Comparison of ENCODE assay signal across 8 mouse cellular contexts in genomic region chr7:130545401-130545800, GRCm38 (mm10). TPM values are rescaled to one million over a fixed set of nuclear protein-coding genes. Genes with fewer than 3 reads are reported as not detected.
DNase-seq lines count a peak whose midpoint lies in the region; ATAC-seq and TF ChIP-seq lines count a peak whose summit lies in the region.

No protein-coding gene starts in this region.

- H3K79me2 ChIP-seq in MEL (ENCODE audit: control insufficient read depth, insufficient read depth, low read length, poor library complexity), result peaks cover 37% of the 10 kb centered on the region

- peaks cover 14% of the 10 kb centered on the region for H3K4me1 ChIP-seq in heart, embryonic 16.5 days (ENCODE audit: control insufficient read depth, insufficient read depth, low read length)
- H3K4me1 ChIP-seq in MEL (ENCODE audit: control insufficient read depth in 1 of 2, insufficient read depth in 2 of 2, low read length in 2 of 2), result peaks cover 6 to 13% of the 10 kb centered on the region in 2 experiments; a peak in 3 of 4 replicates
- H3K4me1 ChIP-seq in hindbrain, embryonic 14.5 days (replicated peaks; ENCODE audit: control insufficient read depth, insufficient read depth, low read length), result peaks cover 10% of the 10 kb centered on the region
- H3K4me1 ChIP-seq in liver, postnatal 0 days (ENCODE audit: insufficient read depth), result peaks cover 16% of the 10 kb centered on the region

- peak overlapping the region; percentile 81 for H3K4me2 ChIP-seq in heart, embryonic 16.5 days (ENCODE audit: low read depth, low read length)
- peak overlapping the region; percentile 79 for H3K4me2 ChIP-seq in hindbrain, embryonic 14.5 days (replicated peaks)
- peak overlapping the region; percentile 74 for H3K4me2 ChIP-seq in liver, postnatal 0 days (ENCODE audit: low read depth, low read length)

- H3K27ac ChIP-seq in heart, embryonic 16.5 days (ENCODE audit: low read length), result no peak overlapping the region
- 0 out of 2 replicates have a peak overlapping the region, but pooled peaks have one; percentile 10 for H3K27ac ChIP-seq in MEL (ENCODE audit: control insufficient read depth, low read depth, low read length)
- no peak overlapping the region for H3K27ac ChIP-seq in hindbrain, embryonic 14.5 days
- peak overlapping the region; percentile 97 for H3K27ac ChIP-seq in liver, postnatal 0 days (ENCODE audit: low read depth)

- peak overlapping the region; percentile 99 for H3K9ac ChIP-seq in heart, embryonic 16.5 days (ENCODE audit: low read length)
- H3K9ac ChIP-seq in MEL (ENCODE audit: control insufficient read depth, low read depth, low read length, poor library complexity, severe bottlenecking), result peak overlapping the region; percentile 98; the same call in 1 of the 2 replicates
- H3K9ac ChIP-seq in hindbrain, embryonic 14.5 days, result 0 out of 2 replicates have a peak overlapping the region, but pooled peaks have one; percentile 85
- H3K9ac ChIP-seq in liver, postnatal 0 days (replicated peaks), result peak overlapping the region; percentile 88

- TF ChIP-seq EP300 in MEL (IDR thresholded peaks at IDR 0.05; ENCODE audit: low read depth in 1 of 2, low read length in 2 of 2), result no peak
- no peak for TF ChIP-seq EP300 in liver, postnatal 0 days (IDR thresholded peaks at IDR 0.05; ENCODE audit: low read depth)

- H3K27me3 ChIP-seq in heart, embryonic 16.5 days (ENCODE audit: control insufficient read depth, insufficient read depth, low read length), result no peaks in the 10 kb centered on the region
- H3K27me3 ChIP-seq in MEL (ENCODE audit: control insufficient read depth in 1 of 2, insufficient read depth in 2 of 2, low read length in 2 of 2), result no peaks in the 10 kb centered on the region; a peak in 1 of 4 replicates
- H3K27me3 ChIP-seq in hindbrain, embryonic 14.5 days (ENCODE audit: control insufficient read depth, insufficient read depth, low read length), result no peaks in the 10 kb centered on the region
- H3K27me3 ChIP-seq in liver, postnatal 0 days (ENCODE audit: insufficient read depth, low read length), result no peaks in the 10 kb centered on the region

- no peak for DNase-seq in heart, adult 18-20 months
- DNase-seq in MEL (ENCODE audit: low read depth, low spot score), result no peak
- no peak for DNase-seq in hindbrain, embryonic 14.5 days (ENCODE audit: low spot score)
- no peak for DNase-seq in liver, postnatal 0 days
- no peak for DNase-seq in urinary bladder, postnatal 14 days (ENCODE audit: low spot score)
- no peak for DNase-seq in frontal cortex, postnatal 10 days (ENCODE audit: low spot score in 2 of 2)
- no peak for DNase-seq in cerebellum, postnatal 14 days

- no peak overlapping the region; the same call in 1 of the 2 replicates for H3K4me3 ChIP-seq in heart, embryonic 16.5 days (ENCODE audit: low read length)
- H3K4me3 ChIP-seq in MEL (ENCODE audit: control insufficient read depth in 1 of 2, insufficient read depth in 1 of 2, low read depth in 2 of 2, low read length in 2 of 2), result peak overlapping the region; percentile 16 to 99; a peak in 3 of 4 replicates
- 0 out of 2 replicates have a peak overlapping the region, but pooled peaks have one; percentile 98 for H3K4me3 ChIP-seq in hindbrain, embryonic 14.5 days (replicated peaks; ENCODE audit: low read length)
- peak overlapping the region; percentile 81 for H3K4me3 ChIP-seq in liver, postnatal 0 days (ENCODE audit: low read depth, low read length)

- H3K36me3 ChIP-seq in heart, embryonic 16.5 days (ENCODE audit: control insufficient read depth, insufficient read depth), result peaks cover 24% of the 10 kb centered on the region
- peaks cover 21 to 22% of the 10 kb centered on the region in 2 experiments for H3K36me3 ChIP-seq in MEL (ENCODE audit: control insufficient read depth in 1 of 2, insufficient read depth in 2 of 2, low read length in 2 of 2)
- peaks cover 34% of the 10 kb centered on the region for H3K36me3 ChIP-seq in hindbrain, embryonic 14.5 days (replicated peaks; ENCODE audit: control insufficient read depth, insufficient read depth)
- H3K36me3 ChIP-seq in liver, postnatal 0 days (replicated peaks; ENCODE audit: insufficient read depth, low read length), result peaks cover 36% of the 10 kb centered on the region

- no peak for TF ChIP-seq POLR2A in MEL (IDR thresholded peaks at IDR 0.05; ENCODE audit: control insufficient read depth in 1 of 2, insufficient read depth in 1 of 2, low read depth in 1 of 2, low read length in 2 of 2, poor library complexity in 1 of 2)

- TF ChIP-seq RAD21 in MEL (IDR thresholded peaks at IDR 0.05; ENCODE audit: low read depth, low read length), result no peak

- H3K9me3 ChIP-seq in heart, embryonic 16.5 days (replicated peaks; ENCODE audit: control insufficient read depth, low read length), result no peaks in the 10 kb centered on the region
- H3K9me3 ChIP-seq in MEL (replicated peaks; ENCODE audit: insufficient read depth, low read length), result no peaks in the 10 kb centered on the region
- H3K9me3 ChIP-seq in hindbrain, embryonic 14.5 days (ENCODE audit: control insufficient read depth, low read length), result no peaks in the 10 kb centered on the region
- no peaks in the 10 kb centered on the region for H3K9me3 ChIP-seq in liver, postnatal 0 days (ENCODE audit: low read length)

- WGBS in heart, embryonic 16.5 days, result 85% methylated on average over 5 of the region's 5 CpGs
- WGBS in hindbrain, embryonic 14.5 days, result 92% methylated on average over 5 of the region's 5 CpGs
- WGBS in liver, postnatal 0 days (ENCODE audit: insufficient replicate concordance), result 75% methylated on average over 5 of the region's 5 CpGs

- ATAC-seq in heart, embryonic 16.5 days (replicated peaks; ENCODE audit: extremely low read depth, insufficient read depth, low FRiP score), result no peak
- no peak for ATAC-seq in hindbrain, embryonic 14.5 days (ENCODE audit: low FRiP score)
- no peak for ATAC-seq in liver, postnatal 0 days

- TF ChIP-seq CTCF in MEL (IDR thresholded peaks at IDR 0.05 in 2 of 3, conservative IDR thresholded peaks at IDR 0.05 in 1 of 3; ENCODE audit: control insufficient read depth in 1 of 3, insufficient read depth in 1 of 3, low read depth in 2 of 3, low read length in 3 of 3, poor library complexity in 1 of 3, severe bottlenecking in 1 of 3), result no peak
- no peak for TF ChIP-seq CTCF in liver, postnatal 0 days (IDR thresholded peaks at IDR 0.05; ENCODE audit: low read depth)

TF ChIP-seq in MEL, 35 proteins besides CTCF, POLR2A, EP300 and RAD21:
- TF ChIP-seq ZNF384 (IDR thresholded peaks at IDR 0.05; ENCODE audit: low read depth, low read length) (no peak), MYC (IDR thresholded peaks at IDR 0.05; ENCODE audit: low read depth, low read length) (no peak), ETS1 (IDR thresholded peaks at IDR 0.05; ENCODE audit: low read depth, low read length) (no peak), SMC3 (IDR thresholded peaks at IDR 0.05; ENCODE audit: low read depth, low read length) (no peak), ELF1 (IDR thresholded peaks at IDR 0.05; ENCODE audit: low read depth, low read length) (no peak), POLR2AphosphoS5 (IDR thresholded peaks at IDR 0.05; ENCODE audit: borderline replicate concordance, low read depth, low read length) (no peak), UBTF (IDR thresholded peaks at IDR 0.05; ENCODE audit: borderline replicate concordance, insufficient read depth, low read depth, low read length) (no peak), ZMIZ1 (IDR thresholded peaks at IDR 0.05; ENCODE audit: low read depth, low read length) (no peak), NRF1 (IDR thresholded peaks at IDR 0.05; ENCODE audit: insufficient read depth, low read depth, low read length, poor library complexity, severe bottlenecking) (no peak)

RNA-seq across cellular contexts. Expression of gene Ate1, which starts 25.2 kb away (rescaled TPM):
- 49.3 and 50.8 TPM in 2 replicates for polyA plus RNA-seq in heart, embryonic 16.5 days (2015; fragmentation: Nextera tagmentation; extraction: Ambion mirVana)
- 10 to 100 TPM; 37.6 to 38.3 TPM for total RNA-seq in heart, adult 18-20 months (2021)
- total RNA-seq in MEL (2012; rRNA removed), result 19.5 and 21.9 TPM in 2 replicates
- 10 to 100 TPM in 1 of 2 experiments, not detected in 1; 28.6 TPM for polyA plus RNA-seq in MEL (2012; ENCODE audit: insufficient read depth in 1 of 2, insufficient read length in 2 of 2, low read depth in 1 of 2, low replicate concordance in 2 of 2, missing spikeins in 1 of 2)
- 104 and 108 TPM in 2 replicates for polyA plus RNA-seq in hindbrain, embryonic 14.5 days (2014; fragmentation: Nextera tagmentation; extraction: Ambion mirVana)
- polyA plus RNA-seq in liver, postnatal 0 days (2015; fragmentation: Nextera tagmentation; extraction: Ambion mirVana), result 21.2 and 25.1 TPM in 2 replicates

RNA-seq across cellular contexts. Expression of gene Nsmce4a, which starts 27.5 kb away (rescaled TPM):
- polyA plus RNA-seq in heart, embryonic 16.5 days (2015; fragmentation: Nextera tagmentation; extraction: Ambion mirVana), result 123 and 132 TPM in 2 replicates
- total RNA-seq in heart, adult 18-20 months (2021), result 10 to 100 TPM; 39.3 to 44.3 TPM
- 124 and 134 TPM in 2 replicates for total RNA-seq in MEL (2012; rRNA removed)
- 100 to 1,000 TPM; 117 to 129 TPM for polyA plus RNA-seq in MEL (2012; ENCODE audit: insufficient read depth in 1 of 2, insufficient read length in 2 of 2, low read depth in 1 of 2, low replicate concordance in 2 of 2, missing spikeins in 1 of 2)
- 96.7 and 99.6 TPM in 2 replicates for polyA plus RNA-seq in hindbrain, embryonic 14.5 days (2014; fragmentation: Nextera tagmentation; extraction: Ambion mirVana)
- 67.8 and 72.6 TPM in 2 replicates for polyA plus RNA-seq in liver, postnatal 0 days (2015; fragmentation: Nextera tagmentation; extraction: Ambion mirVana)

RNA-seq across cellular contexts. Expression of gene Tacc2, which starts 31.8 kb away (rescaled TPM):
- 45.0 and 47.0 TPM in 2 replicates for polyA plus RNA-seq in heart, embryonic 16.5 days (2015; fragmentation: Nextera tagmentation; extraction: Ambion mirVana)
- 100 to 1,000 TPM; 317 to 395 TPM for total RNA-seq in heart, adult 18-20 months (2021)
- total RNA-seq in MEL (2012; rRNA removed), result 3.5 and 5.3 TPM in 2 replicates
- polyA plus RNA-seq in MEL (2012; ENCODE audit: insufficient read depth in 1 of 2, insufficient read length in 2 of 2, low read depth in 1 of 2, low replicate concordance in 2 of 2, missing spikeins in 1 of 2), result 10 to 100 TPM in 1 of 2 experiments, not detected in 1; 21.5 TPM
- polyA plus RNA-seq in hindbrain, embryonic 14.5 days (2014; fragmentation: Nextera tagmentation; extraction: Ambion mirVana), result 58.9 and 61.6 TPM in 2 replicates
- polyA plus RNA-seq in liver, postnatal 0 days (2015; fragmentation: Nextera tagmentation; extraction: Ambion mirVana), result 3.5 and 3.8 TPM in 2 replicates

Comparison
In these comparisons a context has a peak if more than half of its experiments do, and no peak if none do; other contexts are left out.
1. H3K27ac ChIP-seq: peak in MEL (single experiment) and liver, postnatal 0 days (single experiment); none in heart, embryonic 16.5 days (single experiment) and hindbrain, embryonic 14.5 days (single experiment).
2. Peak in every context shown above with its lines, with median percentiles within 50 percentile points of each other: H3K4me2 ChIP-seq and H3K9ac ChIP-seq.